Mouse (Mus musculus): ENCODE data around the gene Gm21750. TPM values are rescaled to one million over a fixed set of nuclear protein-coding genes. Genes with fewer than 3 reads are reported as not detected.
"Not testable (repeated sequence)": the region's sequence is repeated elsewhere in the genome, so short reads cannot be mapped to it uniquely, and the experiment has no call there.

The Gm21750 gene
- not detected in 2 replicates for polyA plus RNA-seq (2015; fragmentation: Nextera tagmentation; extraction: Ambion mirVana)

- ATAC-seq (ENCODE audit: low FRiP score, low TSS enrichment); H3K27me3 ChIP-seq (ENCODE audit: insufficient read depth, low read length); H3K4me3 ChIP-seq (ENCODE audit: low read length); H3K4me1 ChIP-seq (ENCODE audit: insufficient read depth, low read length); H3K36me3 ChIP-seq (ENCODE audit: insufficient read depth, low read length); H3K27ac ChIP-seq (ENCODE audit: low read length); H3K9ac ChIP-seq (replicated peaks; ENCODE audit: low read length); H3K4me2 ChIP-seq (replicated peaks; ENCODE audit: low read depth, low read length); H3K9me3 ChIP-seq (ENCODE audit: low read length): not testable (repeated sequence)
- 92% methylated on average over 3 of the region's 3 CpGs for WGBS
Measured at GRCm38 (mm10) chr14:73660925-73661324, at the start of gene Gm21750. Gm21750 (plus strand) TSS chr14:73661225.

- H3K4me2 ChIP-seq (replicated peaks; ENCODE audit: low read depth, low read length); ATAC-seq (ENCODE audit: low FRiP score, low TSS enrichment); H3K27me3 ChIP-seq (ENCODE audit: insufficient read depth, low read length); H3K9me3 ChIP-seq (ENCODE audit: low read length); H3K9ac ChIP-seq (replicated peaks; ENCODE audit: low read length); H3K36me3 ChIP-seq (ENCODE audit: insufficient read depth, low read length); H3K4me1 ChIP-seq (ENCODE audit: insufficient read depth, low read length); H3K27ac ChIP-seq (ENCODE audit: low read length); H3K4me3 ChIP-seq (ENCODE audit: low read length): not testable (repeated sequence)
- 76% methylated on average over 1 of the region's 1 CpGs for WGBS
Measured at GRCm38 (mm10) chr14:73614961-73615360, 46.1 kb upstream of the Gm21750 start.

- 80% methylated on average over 3 of the region's 3 CpGs for WGBS
- no peak overlapping the region for H3K9ac ChIP-seq (replicated peaks; ENCODE audit: low read length)
- H3K36me3 ChIP-seq (ENCODE audit: insufficient read depth, low read length) = no peaks in the 10 kb centered on the region
- peaks cover 6% of the 10 kb centered on the region for H3K9me3 ChIP-seq (ENCODE audit: low read length)
- no peak for ATAC-seq (ENCODE audit: low FRiP score, low TSS enrichment)
- no peaks in the 10 kb centered on the region for H3K4me1 ChIP-seq (ENCODE audit: insufficient read depth, low read length)
- H3K27me3 ChIP-seq (ENCODE audit: insufficient read depth, low read length) = no peaks in the 10 kb centered on the region
- H3K4me3 ChIP-seq (ENCODE audit: low read length) = no peak overlapping the region
- H3K27ac ChIP-seq (ENCODE audit: low read length) = no peak overlapping the region
- no peak overlapping the region for H3K4me2 ChIP-seq (replicated peaks; ENCODE audit: low read depth, low read length)
Measured at GRCm38 (mm10) chr14:73620880-73621279, 40.1 kb upstream of the Gm21750 start.

- Histone ChIP-seq H3K36me3 (ENCODE audit: insufficient read depth, low read length) (no peaks in the 10 kb centered on the region), H3K9ac (replicated peaks; ENCODE audit: low read length) (no peak overlapping the region), H3K4me3 (ENCODE audit: low read length) (no peak overlapping the region), H3K27me3 (ENCODE audit: insufficient read depth, low read length) (no peaks in the 10 kb centered on the region), H3K27ac (ENCODE audit: low read length) (no peak overlapping the region), H3K4me1 (ENCODE audit: insufficient read depth, low read length) (no peaks in the 10 kb centered on the region), H3K4me2 (replicated peaks; ENCODE audit: low read depth, low read length) (no peak overlapping the region), H3K9me3 (ENCODE audit: low read length) (peaks cover 6% of the 10 kb centered on the region)
- no peak for ATAC-seq (ENCODE audit: low FRiP score, low TSS enrichment)
- WGBS = 92% methylated on average over 1 of the region's 1 CpGs
Measured at GRCm38 (mm10) chr14:73622988-73623387, 38.0 kb upstream of the Gm21750 start.

GRCm38 (mm10) chr14:73625469-73625868 is 35.6 kb upstream of the Gm21750 start:
- Histone ChIP-seq H3K9ac (replicated peaks; ENCODE audit: low read length) (no peak overlapping the region), H3K9me3 (ENCODE audit: low read length) (no peaks in the 10 kb centered on the region), H3K4me3 (ENCODE audit: low read length) (no peak overlapping the region), H3K27me3 (ENCODE audit: insufficient read depth, low read length) (no peaks in the 10 kb centered on the region), H3K4me2 (replicated peaks; ENCODE audit: low read depth, low read length) (no peak overlapping the region), H3K4me1 (ENCODE audit: insufficient read depth, low read length) (no peaks in the 10 kb centered on the region), H3K36me3 (ENCODE audit: insufficient read depth, low read length) (no peaks in the 10 kb centered on the region), H3K27ac (ENCODE audit: low read length) (no peak overlapping the region)
- 73% methylated on average over 3 of the region's 3 CpGs for WGBS
- ATAC-seq (ENCODE audit: low FRiP score, low TSS enrichment) = no peak

- Histone ChIP-seq H3K27me3 (ENCODE audit: insufficient read depth, low read length) (no peaks in the 10 kb centered on the region), H3K4me2 (replicated peaks; ENCODE audit: low read depth, low read length) (no peak overlapping the region)
- ATAC-seq (ENCODE audit: low FRiP score, low TSS enrichment) = no peak
Measured at GRCm38 (mm10) chr14:73631511-73631910, 29.5 kb upstream of the Gm21750 start.

GRCm38 (mm10) chr14:73632648-73633263 is 28.3 kb upstream of the Gm21750 start:
- ATAC-seq (ENCODE audit: low FRiP score, low TSS enrichment) = no peak
- no peaks in the 10 kb centered on the region for H3K36me3 ChIP-seq (ENCODE audit: insufficient read depth, low read length)
- 83% methylated on average over 9 of the region's 9 CpGs for WGBS

More at GRCm38 (mm10) chr14:73631511-73631910, 29.5 kb upstream of the Gm21750 start:
- 93% methylated on average over 4 of the region's 4 CpGs for WGBS
- Histone ChIP-seq H3K4me1 (ENCODE audit: insufficient read depth, low read length) (no peaks in the 10 kb centered on the region), H3K36me3 (ENCODE audit: insufficient read depth, low read length) (no peaks in the 10 kb centered on the region), H3K4me3 (ENCODE audit: low read length) (no peak overlapping the region), H3K27ac (ENCODE audit: low read length) (no peak overlapping the region), H3K9me3 (ENCODE audit: low read length) (no peaks in the 10 kb centered on the region), H3K9ac (replicated peaks; ENCODE audit: low read length) (no peak overlapping the region)

GRCm38 (mm10) chr14:73634356-73634755 is 26.7 kb upstream of the Gm21750 start:
- no peak overlapping the region for H3K4me3 ChIP-seq (ENCODE audit: low read length)
- H3K9me3 ChIP-seq (ENCODE audit: low read length) = no peaks in the 10 kb centered on the region
- no peak overlapping the region for H3K27ac ChIP-seq (ENCODE audit: low read length)
- no peaks in the 10 kb centered on the region for H3K27me3 ChIP-seq (ENCODE audit: insufficient read depth, low read length)
- no peaks in the 10 kb centered on the region for H3K36me3 ChIP-seq (ENCODE audit: insufficient read depth, low read length)
- H3K4me2 ChIP-seq (replicated peaks; ENCODE audit: low read depth, low read length) = no peak overlapping the region
- WGBS = 84% methylated on average over 3 of the region's 3 CpGs
- H3K4me1 ChIP-seq (ENCODE audit: insufficient read depth, low read length) = no peaks in the 10 kb centered on the region
- no peak for ATAC-seq (ENCODE audit: low FRiP score, low TSS enrichment)
- H3K9ac ChIP-seq (replicated peaks; ENCODE audit: low read length) = no peak overlapping the region

More at GRCm38 (mm10) chr14:73632648-73633263, 28.3 kb upstream of the Gm21750 start:
- Histone ChIP-seq H3K9me3 (ENCODE audit: low read length) (no peaks in the 10 kb centered on the region), H3K27me3 (ENCODE audit: insufficient read depth, low read length) (no peaks in the 10 kb centered on the region), H3K4me3 (ENCODE audit: low read length) (no peak overlapping the region), H3K4me2 (replicated peaks; ENCODE audit: low read depth, low read length) (no peak overlapping the region), H3K9ac (replicated peaks; ENCODE audit: low read length) (no peak overlapping the region), H3K27ac (ENCODE audit: low read length) (no peak overlapping the region), H3K4me1 (ENCODE audit: insufficient read depth, low read length) (no peaks in the 10 kb centered on the region)

- Histone ChIP-seq H3K9ac (replicated peaks; ENCODE audit: low read length) (no peak overlapping the region), H3K36me3 (ENCODE audit: insufficient read depth, low read length) (no peaks in the 10 kb centered on the region), H3K27me3 (ENCODE audit: insufficient read depth, low read length) (no peaks in the 10 kb centered on the region), H3K4me1 (ENCODE audit: insufficient read depth, low read length) (no peaks in the 10 kb centered on the region), H3K27ac (ENCODE audit: low read length) (no peak overlapping the region), H3K4me3 (ENCODE audit: low read length) (no peak overlapping the region), H3K9me3 (ENCODE audit: low read length) (no peaks in the 10 kb centered on the region), H3K4me2 (replicated peaks; ENCODE audit: low read depth, low read length) (no peak overlapping the region)
- ATAC-seq (ENCODE audit: low FRiP score, low TSS enrichment) = no peak
Measured at GRCm38 (mm10) chr14:73637460-73637859, 23.6 kb upstream of the Gm21750 start.

- 89% methylated on average over 4 of the region's 4 CpGs for WGBS
- Histone ChIP-seq H3K9ac (replicated peaks; ENCODE audit: low read length) (no peak overlapping the region), H3K4me1 (ENCODE audit: insufficient read depth, low read length) (no peaks in the 10 kb centered on the region), H3K27me3 (ENCODE audit: insufficient read depth, low read length) (no peaks in the 10 kb centered on the region), H3K36me3 (ENCODE audit: insufficient read depth, low read length) (no peaks in the 10 kb centered on the region), H3K9me3 (ENCODE audit: low read length) (no peaks in the 10 kb centered on the region), H3K4me2 (replicated peaks; ENCODE audit: low read depth, low read length) (no peak overlapping the region), H3K27ac (ENCODE audit: low read length) (no peak overlapping the region), H3K4me3 (ENCODE audit: low read length) (no peak overlapping the region)
- ATAC-seq (ENCODE audit: low FRiP score, low TSS enrichment) = no peak
Measured at GRCm38 (mm10) chr14:73650179-73650578, 10.8 kb upstream of the Gm21750 start.
